Mouse (Mus musculus) c-Kit-positive CD71-positive TER-119-negative erythroid progenitor cells, embryonic 14.5 days (primary cell): Measurements from ENCODE around the gene Tbcd.
A peak's percentile ranks its signal among the peaks of the same experiment; 100 is the strongest.

Source experiments
- DNase-seq: peaks from one replicate; pipeline ENCODE4 v3.0.0-alpha.2; 2013; ENCODE audit warnings: low read depth

Tbcd gene

GRCm38 (mm10) chr11:121475699-121476415, 24.1 kb downstream of the Tbcd start:
- DNase-seq, result peak; percentile 40

- no peak for DNase-seq
These were observed 27.9 kb downstream of the Tbcd start for GRCm38 (mm10) chr11:121479476-121480203.

GRCm38 (mm10) chr11:121481129-121481528, 29.4 kb downstream of the Tbcd start:
- DNase-seq, result no peak

GRCm38 (mm10) chr11:121485882-121486281, 34.1 kb downstream of the Tbcd start:
- no peak for DNase-seq

- DNase-seq, result no peak
These were observed 38.9 kb downstream of the Tbcd start for GRCm38 (mm10) chr11:121490651-121491050.

- DNase-seq, result no peak
These were observed 48.8 kb downstream of the Tbcd start for GRCm38 (mm10) chr11:121500595-121500994.

- no peak for DNase-seq
These were observed 49.8 kb downstream of the Tbcd start for GRCm38 (mm10) chr11:121501525-121501924.

- DNase-seq, result no peak
These were observed 50.5 kb downstream of the Tbcd start for GRCm38 (mm10) chr11:121502000-121502860.

GRCm38 (mm10) chr11:121508478-121508877, 56.7 kb downstream of the Tbcd start:
- no peak for DNase-seq

GRCm38 (mm10) chr11:121510512-121511246, 58.9 kb downstream of the Tbcd start:
- no peak for DNase-seq

- DNase-seq, result no peak
These were observed 61.3 kb downstream of the Tbcd start for GRCm38 (mm10) chr11:121512896-121513572.

GRCm38 (mm10) chr11:121515996-121516395, 64.2 kb downstream of the Tbcd start:
- no peak for DNase-seq

- no peak for DNase-seq
These were observed 65.2 kb downstream of the Tbcd start for GRCm38 (mm10) chr11:121516906-121517305.

GRCm38 (mm10) chr11:121517687-121518465, 66.1 kb downstream of the Tbcd start:
- no peak for DNase-seq

- no peak for DNase-seq
These were observed 67.4 kb downstream of the Tbcd start, which contains the start of gene Zfp750 for GRCm38 (mm10) chr11:121519131-121519530. Gene Zfp750, minus strand, starts transcription at chr11:121519333.

GRCm38 (mm10) chr11:121519703-121520102, 68.0 kb downstream of the Tbcd start:
- DNase-seq, result no peak

- no peak for DNase-seq
These were observed 69.0 kb downstream of the Tbcd start for GRCm38 (mm10) chr11:121520761-121521160.

- no peak for DNase-seq
These were observed 70.5 kb downstream of the Tbcd start for GRCm38 (mm10) chr11:121522156-121522762.

- DNase-seq, result no peak
These were observed 72.4 kb downstream of the Tbcd start for GRCm38 (mm10) chr11:121524191-121524590.

- no peak for DNase-seq
These were observed 78.0 kb downstream of the Tbcd start for GRCm38 (mm10) chr11:121529747-121530146.
